Mouse (Mus musculus) left cerebral cortex, postnatal 36 days (tissue): ENCODE results near the gene Kif14. TPM values are rescaled to one million over a fixed set of nuclear protein-coding genes. Genes with fewer than 3 reads are reported as not detected.
"Not testable (repeated sequence)": the region's sequence is repeated elsewhere in the genome, so short reads cannot be mapped to it uniquely, and the experiment has no call there.

Source experiments
- DNase-seq, 2 experiments: peaks; one replicate each; pipeline ENCODE4 v3.0.0; 2021 to 2022; ENCODE audit warnings: low spot score in 2 of 2, mixed read lengths in 1 of 2
- intact Hi-C: fragments of 180-260 bp; cut with DNase I; formaldehyde crosslinking; loops from one replicate; pipeline ENCODE4 v1.15.1; 2025
- total RNA-seq, 2 experiments: library from RNA; stranded (reverse); gene quantifications; 2 replicates each; pipeline ENCODE4 v1.2.3; 2021

Gene Kif14
- total RNA-seq, 2 experiments from 2014 or later: 0.07 to 0.20 TPM

DNA sequence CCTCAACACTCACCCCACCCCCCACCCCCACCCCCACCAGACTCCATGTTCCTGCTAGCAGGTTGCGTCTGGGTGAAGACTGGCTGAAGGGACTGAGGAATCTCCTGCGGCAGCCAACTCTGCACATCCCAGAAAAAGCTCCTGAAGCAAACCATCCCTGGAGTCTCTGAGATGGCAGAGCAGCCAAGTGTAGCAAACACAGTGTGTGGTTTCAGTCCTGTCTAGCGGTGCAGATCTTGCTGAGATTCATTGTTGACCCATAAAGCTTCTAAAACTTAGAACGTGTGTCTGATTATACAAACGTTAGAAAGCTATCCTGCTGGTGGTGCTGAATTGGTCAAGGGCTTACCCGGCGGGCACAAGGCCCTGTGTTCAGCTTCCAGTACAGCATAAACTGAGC, 77.8 kb downstream of the Kif14 start:
- DNase-seq: no peak
- intact Hi-C loops: no loop called here

DNA sequence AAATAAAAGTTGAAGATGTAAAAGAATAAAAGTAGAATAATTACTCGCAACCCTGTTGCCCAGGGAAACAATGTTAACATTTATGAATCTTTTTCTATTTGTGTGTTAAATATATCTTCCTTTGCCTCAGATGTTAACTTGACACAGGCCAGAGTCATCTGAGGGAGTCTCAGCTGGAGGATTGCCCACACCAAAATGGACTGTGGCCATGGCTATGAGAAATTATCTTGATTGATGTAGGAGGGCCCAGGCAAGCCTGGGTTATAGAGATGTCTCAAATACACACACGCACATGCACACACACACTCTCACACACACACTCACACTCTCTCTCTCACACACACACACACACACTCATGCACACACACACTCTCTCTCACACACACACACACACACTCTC, 80.9 kb downstream of the Kif14 start:
- no peak for DNase-seq

DNA sequence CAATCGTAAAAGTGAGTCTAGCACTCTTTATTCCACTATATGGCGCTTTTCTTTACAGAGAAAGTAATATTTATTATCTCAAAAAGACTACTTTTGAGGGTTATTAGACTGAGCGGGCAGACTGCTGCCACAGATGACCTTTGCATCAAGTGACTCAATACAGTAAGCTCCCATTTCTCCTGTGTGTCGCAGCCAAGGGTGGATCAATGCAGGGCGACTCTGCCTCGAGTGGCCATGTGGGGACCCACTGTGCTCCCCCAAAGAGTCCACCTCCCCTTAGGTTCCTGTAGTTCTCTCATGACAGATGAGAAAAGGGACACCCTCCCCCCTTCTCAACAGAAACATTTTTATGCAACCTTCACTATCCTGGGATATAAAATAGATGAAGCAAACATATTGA, 84.1 kb downstream of the Kif14 start:
- intact Hi-C loops: loop anchor here (2.0 to 10.0 kb wide), 4 partner anchors 77 to 1495 kb away; no protein-coding TSS in a partner anchor

More for the DNA sequence above, 80.9 kb downstream of the Kif14 start:
- intact Hi-C loops: no loop called here

DNA sequence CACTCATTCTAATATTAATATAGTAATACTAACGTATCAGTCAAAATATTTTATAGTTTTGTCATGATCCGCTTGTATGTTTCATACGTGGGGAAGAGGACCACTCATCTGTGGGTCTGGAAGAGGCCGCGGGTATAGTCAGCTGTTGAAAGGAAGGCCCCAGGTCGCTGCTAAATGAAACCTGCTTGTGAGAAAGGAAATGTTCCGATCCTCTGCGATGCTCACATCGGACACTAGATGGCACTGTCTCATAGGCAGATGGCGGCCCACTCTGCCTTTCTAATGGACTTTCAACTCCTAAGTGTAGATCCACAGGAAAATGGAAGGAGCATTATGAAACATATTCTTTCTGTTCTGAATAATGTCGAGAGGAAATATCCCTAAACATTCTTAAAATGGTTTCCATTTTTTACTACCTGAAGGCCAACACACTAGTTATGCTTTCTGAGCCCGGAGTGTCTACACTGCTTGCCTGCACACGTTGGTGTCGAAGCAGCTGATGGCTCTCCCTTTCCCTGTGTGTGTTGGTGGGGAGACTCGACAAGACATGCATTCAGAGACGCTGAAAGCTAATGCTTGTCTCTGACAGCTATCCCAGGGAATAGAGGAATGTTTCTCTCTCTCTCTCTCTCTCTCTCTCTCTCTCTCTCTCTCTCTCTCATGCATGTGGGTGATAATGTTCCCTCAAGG, 84.9 kb downstream of the Kif14 start:
- intact Hi-C loops: loop anchor here (2.0 to 10.0 kb wide), 4 partner anchors 76 to 1494 kb away; no protein-coding TSS in a partner anchor
- peak; percentile 80 to 83 for DNase-seq

More for the DNA sequence above, 84.1 kb downstream of the Kif14 start:
- DNase-seq: no peak

DNA sequence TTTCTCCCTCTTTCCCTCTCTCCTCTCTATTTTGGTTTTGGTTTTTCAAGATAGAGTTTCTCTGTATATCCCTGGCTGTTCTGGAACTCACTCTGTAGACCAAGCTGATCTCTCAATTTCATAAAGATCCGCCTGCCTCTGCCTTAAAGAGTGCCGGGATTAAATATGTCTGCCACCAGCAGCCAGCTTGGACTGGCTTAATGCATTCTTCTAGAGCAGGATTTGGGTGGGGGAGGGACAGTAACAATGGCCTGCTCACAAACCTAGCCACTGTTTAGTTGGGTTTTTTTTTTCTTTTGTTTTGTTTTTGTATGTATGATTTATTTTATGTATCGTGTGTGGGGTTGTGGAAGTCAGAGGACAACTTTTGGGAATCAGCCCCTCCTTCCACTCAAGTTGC, 88.5 kb downstream of the Kif14 start:
- DNase-seq: no peak
- intact Hi-C loops: loop anchor here (5.0 to 10.0 kb wide), 2 partner anchors 73 to 1490 kb away; no protein-coding TSS in a partner anchor

DNA sequence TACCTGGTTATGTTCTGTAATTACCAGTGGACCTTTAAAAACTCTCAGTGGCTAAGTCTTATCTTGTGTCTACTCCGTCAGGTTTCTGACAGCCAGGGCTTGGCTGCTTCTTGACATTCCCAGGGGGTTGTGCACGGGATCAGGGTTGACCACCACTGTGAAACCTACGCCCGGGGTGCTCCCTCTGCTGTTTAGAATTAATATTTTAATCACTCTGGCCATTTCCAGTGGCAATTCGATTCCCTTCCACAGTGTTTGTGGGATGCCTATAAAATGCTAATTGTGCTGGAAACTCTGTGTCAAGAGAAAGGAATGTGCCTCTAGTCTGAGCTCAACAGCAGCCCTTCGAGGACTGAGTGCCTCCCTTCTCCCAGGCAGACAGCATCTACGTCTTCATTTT, 89.7 kb downstream of the Kif14 start:
- intact Hi-C loops: loop anchor here (10.0 kb wide), 1 partner anchor 1489 kb away; no protein-coding TSS in a partner anchor
- DNase-seq: no peak

DNA sequence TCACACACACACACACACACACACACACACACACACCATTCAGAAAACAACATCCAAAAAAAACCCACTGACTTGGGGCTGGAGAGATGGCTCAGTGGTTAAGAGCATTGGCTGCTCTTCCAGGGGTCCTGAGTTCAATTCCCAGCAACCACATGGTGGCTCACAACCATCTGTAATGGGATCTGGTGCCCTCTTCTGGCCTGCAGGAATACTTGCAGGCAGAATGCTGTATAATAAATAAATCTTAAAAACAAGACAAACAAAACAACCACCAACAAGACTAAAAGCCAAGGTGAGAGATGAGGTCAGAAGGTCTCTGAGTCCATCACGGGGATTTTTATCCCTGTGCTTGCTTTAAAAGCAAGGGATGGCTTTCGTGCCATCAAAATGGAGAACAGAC, 90.5 kb downstream of the Kif14 start:
- intact Hi-C loops: loop anchor here (10.0 kb wide), 1 partner anchor 1488 kb away; no protein-coding TSS in a partner anchor
- not testable (repeated sequence) for DNase-seq

DNA sequence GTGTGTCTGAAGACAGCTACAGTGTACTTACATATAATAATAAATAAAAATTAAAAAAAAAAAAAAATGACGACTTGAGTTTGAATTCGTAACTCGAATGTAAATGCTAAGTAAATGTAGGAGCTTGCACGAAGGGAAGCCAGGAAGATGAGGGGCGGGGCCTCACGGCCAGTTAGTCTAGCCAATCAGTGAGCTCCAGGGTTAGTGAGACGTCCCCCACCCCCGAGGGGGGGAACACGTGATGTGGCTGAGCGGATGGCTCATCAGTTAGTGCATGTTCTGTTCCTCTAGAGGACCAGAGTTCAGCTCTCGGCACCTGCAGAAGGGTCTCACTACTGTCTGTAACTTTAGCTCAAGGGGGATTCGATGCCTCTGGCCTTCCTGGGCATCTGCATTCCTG, 91.3 kb downstream of the Kif14 start:
- intact Hi-C loops: loop anchor here (10.0 kb wide), 1 partner anchor 1487 kb away; no protein-coding TSS in a partner anchor
- DNase-seq: no peak

DNA sequence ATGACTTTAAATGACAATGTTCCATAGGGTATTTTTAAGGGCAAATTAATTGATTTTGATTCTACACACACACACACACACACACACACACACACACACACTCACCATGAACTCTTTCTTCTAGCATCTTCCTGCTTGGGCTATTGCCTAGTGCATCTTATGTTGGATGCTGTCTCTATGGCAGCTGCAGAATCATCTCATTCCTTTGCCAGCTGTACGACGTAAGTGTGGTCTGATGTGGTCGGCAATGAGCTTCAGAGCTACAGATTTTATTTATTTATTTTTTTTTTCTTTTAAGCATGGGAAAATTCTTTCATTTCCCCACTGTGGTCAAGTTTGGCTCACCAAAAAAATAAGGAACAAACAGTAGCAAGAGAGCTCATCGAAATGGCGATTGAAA, 92.6 kb downstream of the Kif14 start:
- no peak for DNase-seq
- intact Hi-C loops: loop anchor here (10.0 kb wide), 1 partner anchor 1486 kb away; no protein-coding TSS in a partner anchor

DNA sequence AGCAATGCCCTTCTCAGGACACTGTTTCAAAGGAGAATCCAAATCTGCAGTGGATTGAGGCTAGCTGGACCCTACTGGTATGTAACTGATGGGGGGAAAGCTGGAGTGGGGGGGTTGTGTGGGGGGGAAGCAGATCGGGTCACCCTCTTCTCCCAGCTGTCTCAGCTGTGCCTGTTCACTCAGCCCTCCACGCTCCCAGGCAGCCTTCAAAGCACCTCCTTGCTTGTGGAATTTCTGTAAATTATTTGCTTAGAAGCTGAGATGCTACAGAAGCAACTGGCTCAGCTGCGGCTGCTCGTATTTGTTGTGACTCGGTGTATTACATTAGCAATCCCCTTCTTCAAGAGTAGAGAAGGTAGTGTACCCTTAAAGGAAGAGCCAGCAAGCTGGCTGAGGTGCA, 93.1 kb downstream of the Kif14 start:
- intact Hi-C loops: loop anchor here (10.0 kb wide), 1 partner anchor 1486 kb away; no protein-coding TSS in a partner anchor
- DNase-seq: no peak

DNA sequence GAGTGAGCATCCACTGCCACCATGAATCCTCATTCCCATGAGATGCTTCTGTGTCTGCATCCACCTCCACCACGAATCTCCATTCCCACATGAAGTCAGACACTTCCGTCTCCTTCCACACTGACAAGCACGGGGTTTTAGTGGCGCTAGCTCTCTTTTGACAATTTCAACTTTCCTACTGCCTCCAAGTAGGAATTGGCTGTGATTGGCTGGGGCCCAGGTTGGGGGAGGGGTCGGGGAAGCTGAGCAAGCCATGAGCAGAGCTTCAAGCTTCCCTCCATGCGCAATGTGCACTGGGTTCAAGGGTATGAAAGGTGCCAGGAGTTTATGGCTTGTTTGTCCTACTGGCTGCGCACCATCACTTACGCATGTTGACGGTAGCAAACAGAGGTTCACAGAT, 93.6 kb downstream of the Kif14 start:
- intact Hi-C loops: loop anchor here (10.0 kb wide), 1 partner anchor 1485 kb away; no protein-coding TSS in a partner anchor
- DNase-seq: no peak

DNA sequence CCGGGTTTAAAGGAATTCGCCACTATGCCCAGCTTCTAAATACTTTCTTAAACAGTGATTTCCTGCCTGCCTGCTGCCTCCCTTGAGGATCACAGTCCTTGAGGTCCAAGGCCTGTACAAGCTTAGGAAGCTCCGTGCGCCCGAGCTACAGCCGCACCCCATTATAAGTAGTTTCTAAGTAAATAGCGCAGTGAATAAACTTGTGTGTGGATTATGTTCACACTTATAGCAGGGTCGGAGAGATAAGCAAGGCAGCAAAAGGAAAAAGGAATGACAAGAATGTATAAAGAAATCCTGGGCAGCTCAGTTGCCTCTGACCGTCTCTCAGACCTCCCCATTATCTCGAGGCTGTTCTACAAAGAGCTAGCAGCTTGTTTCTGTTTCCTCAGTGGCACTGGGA, 95.7 kb downstream of the Kif14 start:
- intact Hi-C loops: no loop called here
- no peak for DNase-seq

DNA sequence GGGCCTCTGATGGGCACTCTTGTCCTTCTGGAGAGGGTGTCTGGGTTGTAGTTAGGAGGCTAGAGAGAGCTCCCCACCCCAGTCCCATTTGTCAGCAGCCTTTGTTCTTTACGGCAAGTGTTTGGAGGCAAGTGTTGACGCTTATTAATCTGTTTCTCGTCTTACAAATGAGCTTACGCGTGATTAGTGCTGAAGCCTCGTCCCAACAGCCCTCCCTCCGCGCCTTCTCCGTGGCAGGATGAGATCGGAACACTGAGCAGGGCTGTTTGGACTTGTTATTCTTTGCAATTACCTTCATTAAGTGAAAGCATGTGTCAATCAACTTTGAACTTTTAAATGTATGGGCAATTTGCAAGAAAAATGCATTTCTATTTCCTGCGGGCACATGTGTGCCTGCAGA, 97.0 kb downstream of the Kif14 start:
- intact Hi-C loops: no loop called here
- no peak for DNase-seq

DNA sequence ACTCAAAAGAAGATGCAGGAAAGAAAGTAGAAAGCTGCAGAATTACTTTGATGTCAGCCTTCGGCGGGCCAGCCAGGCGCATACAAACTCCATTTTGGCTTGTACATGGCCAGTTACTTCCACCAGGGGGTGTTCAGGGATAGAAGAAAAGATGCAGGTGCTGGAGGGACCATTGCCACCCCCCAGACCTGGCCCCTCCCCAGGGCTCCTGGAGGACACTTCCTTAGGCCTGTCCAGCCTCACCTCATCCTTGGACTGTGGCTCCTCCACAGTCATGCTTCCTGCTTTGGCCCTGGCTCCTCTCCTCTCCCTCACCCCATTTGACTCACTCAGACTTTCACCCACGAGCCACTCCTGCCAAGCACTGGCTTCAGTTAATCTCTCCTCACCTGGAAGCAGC, 98.8 kb downstream of the Kif14 start:
- intact Hi-C loops: no loop called here
- no peak for DNase-seq

DNA sequence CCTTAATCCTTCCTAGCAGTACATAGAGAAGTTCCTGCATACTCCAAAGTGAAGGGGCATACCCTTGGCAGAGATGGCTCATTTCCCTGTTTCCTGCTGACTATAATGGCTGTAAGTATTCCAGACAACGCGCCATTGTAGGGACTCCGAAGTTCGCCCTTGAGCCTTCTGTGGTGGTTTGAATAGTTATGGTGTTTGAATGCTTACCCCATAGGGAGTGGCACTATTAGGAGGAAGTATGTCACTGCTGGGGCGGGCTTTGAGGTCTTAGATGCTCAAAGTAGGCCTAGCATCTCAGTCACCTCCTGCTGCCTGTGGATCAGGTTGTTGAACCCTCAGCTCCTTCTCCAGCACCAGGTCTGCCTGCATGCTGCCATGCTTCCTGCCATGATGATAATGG, 100.2 kb downstream of the Kif14 start:
- intact Hi-C loops: no loop called here
- DNase-seq: no peak

DNA sequence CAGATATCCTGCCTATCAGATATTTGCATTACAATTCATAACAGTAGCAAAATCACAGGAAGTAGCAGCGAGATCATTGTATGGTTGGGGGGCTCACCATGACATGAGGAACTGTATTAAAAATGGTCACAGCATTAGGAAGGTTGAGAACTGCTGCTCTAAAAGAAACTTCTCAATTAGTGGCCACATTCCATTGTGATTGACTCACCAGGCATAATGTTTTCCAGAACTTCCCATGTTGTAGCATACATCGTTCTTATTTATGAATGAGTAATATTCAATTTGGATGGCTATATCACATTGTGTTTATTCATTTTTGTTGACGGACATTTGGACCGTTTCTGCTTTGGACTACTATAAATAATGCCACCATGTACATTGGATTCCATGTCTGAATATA, 101.5 kb downstream of the Kif14 start:
- intact Hi-C loops: no loop called here
- no peak for DNase-seq

DNA sequence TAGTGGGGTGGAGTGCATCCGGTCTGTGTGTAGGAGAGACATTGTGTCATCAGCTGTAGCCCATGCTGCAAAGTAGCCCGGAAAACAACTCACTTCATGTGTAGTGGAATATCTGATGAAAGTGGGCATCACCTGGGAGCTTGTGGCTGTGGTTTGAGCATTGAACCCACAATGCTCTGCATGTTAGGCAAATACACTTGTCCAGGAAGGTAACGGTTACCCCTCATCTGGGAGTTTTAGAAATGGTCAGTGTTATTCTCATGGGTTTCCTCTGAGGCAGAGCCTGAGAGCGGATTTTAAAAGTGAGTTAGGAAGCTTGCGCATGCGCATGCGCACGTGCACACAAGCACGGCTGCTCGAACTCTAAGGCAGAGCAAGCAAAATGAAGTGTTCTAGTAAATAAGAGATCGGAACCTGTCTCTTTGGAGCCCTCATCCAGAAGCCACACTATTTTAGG, 102.6 kb downstream of the Kif14 start:
- intact Hi-C loops: no loop called here
- no peak for DNase-seq

DNA sequence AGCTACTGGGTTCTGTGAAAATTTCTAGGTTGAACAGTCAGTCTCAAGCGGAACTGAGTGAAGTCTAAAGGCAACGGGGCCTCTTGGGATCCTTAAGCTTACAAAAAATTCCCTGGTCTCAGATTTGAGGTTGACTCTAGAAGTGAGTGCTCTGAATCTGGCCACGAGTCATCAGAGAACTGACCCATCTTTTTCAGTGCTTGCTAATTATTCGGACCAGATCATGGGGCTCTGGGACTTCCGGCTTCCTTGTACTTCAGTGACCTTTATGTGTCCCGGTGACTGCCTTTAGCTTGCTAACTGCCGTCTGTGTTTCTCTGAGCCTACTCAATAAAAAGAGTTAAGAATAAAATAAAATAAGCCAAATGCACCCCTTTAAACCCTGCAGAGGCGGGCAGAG, 103.1 kb downstream of the Kif14 start:
- DNase-seq: no peak
- intact Hi-C loops: no loop called here

DNA sequence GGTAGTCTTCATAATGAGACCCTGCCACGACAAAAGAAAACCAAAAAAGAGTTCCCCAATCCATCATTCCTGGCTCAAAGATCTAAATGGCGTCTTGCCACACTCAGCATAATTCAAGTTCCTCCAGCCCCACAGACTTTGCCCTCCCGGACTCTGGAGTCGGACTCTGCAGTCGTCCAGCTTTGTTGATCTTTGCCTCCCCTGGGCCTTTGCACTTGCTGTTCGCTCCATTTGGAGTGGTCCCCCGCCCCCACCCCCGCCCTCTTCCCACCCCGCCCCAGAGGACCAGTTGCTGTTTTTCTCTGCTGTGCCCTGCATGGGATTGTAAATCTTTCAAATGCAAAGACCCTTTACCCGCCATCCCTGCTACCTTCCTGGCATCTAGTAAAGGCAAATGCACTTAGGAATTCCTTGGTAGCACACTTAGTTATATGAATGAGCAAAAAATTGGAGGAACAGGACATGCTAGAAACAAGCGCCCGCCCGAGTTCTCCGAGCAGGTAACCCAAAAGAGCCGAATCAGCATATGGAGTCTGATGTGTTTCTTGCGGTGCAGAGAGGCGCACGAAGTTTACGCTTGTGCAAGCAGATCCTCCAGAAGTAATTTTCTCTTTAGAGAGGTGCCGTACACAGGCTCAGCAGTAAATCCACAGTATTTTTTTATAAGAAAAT, 103.6 kb downstream of the Kif14 start:
- intact Hi-C loops: no loop called here
- DNase-seq: no peak

DNA sequence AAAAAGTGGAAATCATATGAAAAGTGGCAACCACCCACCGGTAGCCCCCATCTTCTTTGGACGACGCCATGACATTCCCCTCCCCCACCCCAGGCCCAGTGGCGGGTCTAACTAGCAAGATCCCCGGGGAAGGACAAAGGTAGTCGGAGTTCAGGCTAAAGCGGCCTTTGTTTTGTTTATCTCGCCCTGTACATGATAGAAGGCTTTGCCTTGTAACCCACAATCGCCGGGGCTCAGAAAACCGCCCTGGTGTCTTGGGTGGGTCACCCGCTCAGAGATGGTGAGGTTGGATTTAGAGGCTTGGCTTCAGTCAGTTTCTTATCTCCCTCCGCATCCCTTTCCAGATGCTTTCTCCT, 104.1 kb downstream of the Kif14 start:
- intact Hi-C loops: no loop called here
- no peak for DNase-seq

DNA sequence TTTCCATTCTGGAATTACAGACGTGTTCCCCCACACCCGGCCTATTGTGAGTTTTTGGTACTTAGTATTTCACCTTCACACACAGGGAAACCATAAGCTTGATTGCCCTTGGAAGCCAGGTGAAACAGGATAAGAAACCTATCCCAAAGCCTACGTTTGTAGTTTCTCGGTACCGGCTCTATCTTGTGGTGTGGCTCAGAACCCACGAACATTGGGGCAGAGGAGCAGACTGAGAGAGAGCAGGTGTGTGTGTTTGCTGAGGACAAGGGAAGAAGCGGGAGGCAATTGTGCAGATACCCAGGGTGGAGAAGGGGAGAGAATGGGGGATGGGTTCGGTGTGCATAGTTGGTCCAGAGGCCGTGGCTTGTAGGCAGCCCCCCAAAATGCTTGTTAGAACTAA, 104.8 kb downstream of the Kif14 start:
- no peak for DNase-seq
- intact Hi-C loops: no loop called here
